Mouse (Mus musculus) lung, postnatal 0 days (tissue): ENCODE data around the gene Ckb. TPM values are rescaled to one million over a fixed set of nuclear protein-coding genes. Genes with fewer than 3 reads are reported as not detected.

ENCODE experiments used
- ATAC-seq: fragments of 200-750 bp; cut with Nextera tagmentation; 2 replicates; pipeline ENCODE4 v1.8.0; 2017; ENCODE audit warnings: moderate library complexity
- DNase-seq: peaks from one replicate; pipeline ENCODE4 v3.0.0-alpha.2; 2016; ENCODE audit warnings: low spot score
- H3K27ac ChIP-seq: fragments of 300-500 bp; sonication (generic); 2 replicates; pipeline ENCODE4 v1.5.1; 2014; ENCODE audit warnings: antibody characterized with exemption, mild to moderate bottlenecking, low read length, mixed read lengths
- H3K27me3 ChIP-seq: fragments of 300-500 bp; sonication (generic); replicated peaks from 2 replicates; pipeline ENCODE4 v1.6.1; 2014; ENCODE audit warnings: low read length, mixed read lengths; ENCODE audit not compliant: insufficient read depth
- H3K36me3 ChIP-seq: fragments of 300-500 bp; sonication (generic); 2 replicates; pipeline ENCODE4 v1.6.1; 2014; ENCODE audit warnings: low read length, mixed read lengths; ENCODE audit not compliant: insufficient read depth
- H3K4me1 ChIP-seq: fragments of 300-500 bp; sonication (generic); 2 replicates; pipeline ENCODE4 v1.6.1; 2014; ENCODE audit warnings: antibody characterized with exemption, low read depth, low read length, mixed read lengths; ENCODE audit not compliant: insufficient read depth
- H3K4me2 ChIP-seq: fragments of 300-500 bp; sonication (generic); replicated peaks from 2 replicates; pipeline ENCODE4 v1.6.1; 2014; ENCODE audit warnings: low read depth, mild to moderate bottlenecking, low read length, moderate library complexity, mixed read lengths
- H3K4me3 ChIP-seq: fragments of 300-500 bp; sonication (generic); 2 replicates; pipeline ENCODE4 v1.5.1; 2014; ENCODE audit warnings: low read depth, low read length
- H3K9ac ChIP-seq: fragments of 300-500 bp; sonication (generic); replicated peaks from 2 replicates; pipeline ENCODE4 v1.6.1; 2014; ENCODE audit warnings: low read depth, mild to moderate bottlenecking
- H3K9me3 ChIP-seq: fragments of 300-500 bp; sonication (generic); 2 replicates; pipeline ENCODE4 v1.6.1; 2016; ENCODE audit warnings: low read length, mixed read lengths
- CTCF ChIP-seq: IDR thresholded peaks from 2 replicates; pipeline ENCODE4 v1.5.1; 2016; ENCODE audit warnings: antibody characterized with exemption, mild to moderate bottlenecking
- EP300 ChIP-seq: IDR thresholded peaks from 2 replicates; pipeline ENCODE4 v1.6.1; 2016; ENCODE audit warnings: antibody characterized with exemption, mild to moderate bottlenecking, control low read depth
- WGBS: fragments of 180-500 bp; shearing (Covaris S2); extraction: QIAGEN DNeasy Blood & Tissue Kit; methylation state at CpG from one replicate; pipeline ENCODE4 v1.1.7; 2014; 5-methylcytosine and 5-hydroxymethylcytosine counted together
- polyA plus RNA-seq: library from polyadenylated mRNA; unstranded; fragments of >200 nt; fragmentation: Nextera tagmentation; extraction: Ambion mirVana; gene quantifications from 2 replicates; pipeline ENCODE4 v1.2.1, GENCODE M21; 2015

The Ckb gene
- polyA plus RNA-seq, 1 experiment from 2014 or later: 153 TPM

- Histone ChIP-seq H3K9me3 (no peaks in the 10 kb centered on the region), H3K4me3 (peak overlapping the region; percentile 94), H3K27me3 (no peaks in the 10 kb centered on the region), H3K9ac (peak overlapping the region; percentile 96), H3K36me3 (peaks cover 24% of the 10 kb centered on the region; the same call in 1 of the 2 replicates), H3K4me2 (peak overlapping the region; percentile 88), H3K4me1 (peaks cover 6% of the 10 kb centered on the region; the same call in 1 of the 2 replicates), H3K27ac (peak overlapping the region; percentile 90)
- no peak for TF ChIP-seq CTCF
- TF ChIP-seq EP300: no peak
- peak; percentile 16; the same call in 1 of the 2 replicates for ATAC-seq
- WGBS: 3% methylated on average over 29 of the region's 33 CpGs
- DNase-seq: peak; percentile 40
These were observed 40.3 kb upstream of the Ckb start for GRCm38 (mm10) chr12:111712476-111712875.

- no peak overlapping the region for H3K9ac ChIP-seq
- TF ChIP-seq EP300: no peak
- no peak for TF ChIP-seq CTCF
- H3K4me2 ChIP-seq: no peak overlapping the region
- no peak overlapping the region for H3K27ac ChIP-seq
- ATAC-seq (no peak), DNase-seq (no peak)
- H3K27me3 ChIP-seq: no peaks in the 10 kb centered on the region
- 83% methylated on average over 10 of the region's 10 CpGs for WGBS
- H3K4me3 ChIP-seq: no peak overlapping the region
- H3K9me3 ChIP-seq: no peaks in the 10 kb centered on the region
- H3K4me1 ChIP-seq: peaks cover 13% of the 10 kb centered on the region
- H3K36me3 ChIP-seq: peaks cover 24% of the 10 kb centered on the region; the same call in 1 of the 2 replicates
These were observed 38.0 kb upstream of the Ckb start for GRCm38 (mm10) chr12:111710091-111710490.

GRCm38 (mm10) chr12:111708181-111708580, 36.0 kb upstream of the Ckb start:
- DNase-seq (no peak), ATAC-seq (no peak)
- H3K4me1 ChIP-seq: peaks cover 21% of the 10 kb centered on the region
- H3K27ac ChIP-seq: no peak overlapping the region
- H3K36me3 ChIP-seq: peaks cover 24% of the 10 kb centered on the region; the same call in 1 of the 2 replicates
- TF ChIP-seq EP300: peak; percentile 21; the same call in 1 of the 2 replicates
- TF ChIP-seq CTCF: peak; percentile 24; the same call in 1 of the 2 replicates
- no peak overlapping the region for H3K4me2 ChIP-seq
- H3K9me3 ChIP-seq: no peaks in the 10 kb centered on the region
- no peak overlapping the region for H3K4me3 ChIP-seq
- H3K27me3 ChIP-seq: no peaks in the 10 kb centered on the region
- no peak overlapping the region for H3K9ac ChIP-seq
- WGBS: 49% methylated on average over 4 of the region's 4 CpGs

GRCm38 (mm10) chr12:111705186-111705973, 33.2 kb upstream of the Ckb start:
- peak; percentile 83 for ATAC-seq
- H3K27me3 ChIP-seq: no peaks in the 10 kb centered on the region
- H3K4me2 ChIP-seq: no peak overlapping the region
- H3K27ac ChIP-seq: peak overlapping the region; percentile 78
- peaks cover 15% of the 10 kb centered on the region for H3K4me1 ChIP-seq
- 25% methylated on average over 15 of the region's 15 CpGs for WGBS
- H3K4me3 ChIP-seq: no peak overlapping the region
- no peaks in the 10 kb centered on the region for H3K9me3 ChIP-seq
- no peak overlapping the region for H3K9ac ChIP-seq
- peak; percentile 88 for TF ChIP-seq EP300
- no peak for TF ChIP-seq CTCF
- peak; percentile 86 for DNase-seq
- peaks cover 18% of the 10 kb centered on the region; the same call in 1 of the 2 replicates for H3K36me3 ChIP-seq

GRCm38 (mm10) chr12:111704609-111705008, 32.5 kb upstream of the Ckb start:
- peak; percentile 81 for ATAC-seq
- TF ChIP-seq EP300 (no peak), CTCF (no peak)
- Histone ChIP-seq H3K36me3 (peaks cover 11% of the 10 kb centered on the region; the same call in 1 of the 2 replicates), H3K4me3 (no peak overlapping the region), H3K9ac (no peak overlapping the region), H3K27me3 (no peaks in the 10 kb centered on the region), H3K27ac (peak overlapping the region; percentile 78), H3K4me1 (peaks cover 15% of the 10 kb centered on the region), H3K9me3 (no peaks in the 10 kb centered on the region), H3K4me2 (no peak overlapping the region)
- 39% methylated on average over 9 of the region's 9 CpGs for WGBS
- peak; percentile 88 for DNase-seq

- Histone ChIP-seq H3K4me1 (peaks cover 15% of the 10 kb centered on the region), H3K4me2 (no peak overlapping the region), H3K9ac (no peak overlapping the region), H3K27ac (no peak overlapping the region), H3K4me3 (no peak overlapping the region), H3K9me3 (no peaks in the 10 kb centered on the region), H3K36me3 (no peaks in the 10 kb centered on the region), H3K27me3 (no peaks in the 10 kb centered on the region)
- no peak for DNase-seq
- TF ChIP-seq CTCF (no peak), EP300 (no peak)
- no peak for ATAC-seq
- 75% methylated on average over 3 of the region's 3 CpGs for WGBS
These were observed 31.2 kb upstream of the Ckb start for GRCm38 (mm10) chr12:111703301-111703700.
